Comparison of ENCODE assay signal across 8 mouse cellular contexts in genomic region chr5:115340577-115341313, GRCm38 (mm10). TPM values are rescaled to one million over a fixed set of nuclear protein-coding genes. Genes with fewer than 3 reads are reported as not detected.
DNase-seq lines count a peak whose midpoint lies in the region; ATAC-seq and TF ChIP-seq lines count a peak whose summit lies in the region.

TSS of gene Gatc (minus strand) at chr5:115341178.
TSS of gene Triap1 (plus strand) at chr5:115341225.

- under 1% methylated on average over 62 of the region's 62 CpGs for WGBS in heart, embryonic 12.5 days
- under 1% methylated on average over 62 of the region's 62 CpGs for WGBS in kidney, postnatal 0 days
- WGBS in liver, embryonic 11.5 days: under 1% methylated on average over 62 of the region's 62 CpGs

- H3K27ac ChIP-seq in brown adipose tissue, adult 24 weeks (replicated peaks; ENCODE audit: low read depth, low read length): peak within 1 kb of the TSS; percentile 67
- H3K27ac ChIP-seq in heart, embryonic 12.5 days (ENCODE audit: poor library complexity, severe bottlenecking): peak within 1 kb of the TSS; percentile 49
- H3K27ac ChIP-seq in kidney, postnatal 0 days: peak within 1 kb of the TSS; percentile 77
- H3K27ac ChIP-seq in liver, embryonic 11.5 days (ENCODE audit: low read depth, low read length): peak within 1 kb of the TSS; percentile 87

- H3K4me3 ChIP-seq in brown adipose tissue, adult 24 weeks (ENCODE audit: insufficient read depth, low read depth, low read length): peak within 1 kb of the TSS; percentile 97
- H3K4me3 ChIP-seq in heart, embryonic 12.5 days: peak within 1 kb of the TSS; percentile 65
- H3K4me3 ChIP-seq in kidney, postnatal 0 days (replicated peaks; ENCODE audit: low read depth, low read length): peak within 1 kb of the TSS; percentile 83
- peak within 1 kb of the TSS; percentile 93 for H3K4me3 ChIP-seq in liver, embryonic 11.5 days (ENCODE audit: low read depth, low read length)

- peak; percentile 91 for DNase-seq in CD4-positive helper T cell, adult 2 months (ENCODE audit: low read depth, low spot score)
- peak; percentile 92 for DNase-seq in kidney, postnatal 0 days (ENCODE audit: low spot score)
- peak; percentile 96 for DNase-seq in liver, embryonic 11.5 days (ENCODE audit: low spot score)
- DNase-seq in naive thymus-derived CD4-positive, alpha-beta T cell, adult 2 months (ENCODE audit: low read depth): peak; percentile 91
- DNase-seq in splenic B cell, adult 2 months (ENCODE audit: low read depth, low spot score): peak; percentile 92

- no peaks in the 10 kb centered on the region for H3K9me3 ChIP-seq in heart, embryonic 12.5 days (replicated peaks)
- H3K9me3 ChIP-seq in kidney, postnatal 0 days (replicated peaks; ENCODE audit: low read length): no peaks in the 10 kb centered on the region
- no peaks in the 10 kb centered on the region for H3K9me3 ChIP-seq in liver, embryonic 11.5 days (ENCODE audit: control insufficient read depth, low read length)

- peak within 1 kb of the TSS; percentile 85 for H3K4me2 ChIP-seq in heart, embryonic 12.5 days
- H3K4me2 ChIP-seq in kidney, postnatal 0 days (ENCODE audit: low read length): peak within 1 kb of the TSS; percentile 61
- H3K4me2 ChIP-seq in liver, embryonic 11.5 days: peak within 1 kb of the TSS; percentile 85

- peaks cover 54% of the 10 kb centered on the region for H3K36me3 ChIP-seq in heart, embryonic 12.5 days
- H3K36me3 ChIP-seq in kidney, postnatal 0 days (ENCODE audit: insufficient read depth, low read length): peaks cover 32% of the 10 kb centered on the region; the same call in 1 of the 2 replicates
- peaks cover 25% of the 10 kb centered on the region for H3K36me3 ChIP-seq in liver, embryonic 11.5 days (ENCODE audit: control insufficient read depth, insufficient read depth, low read length)
- peaks cover 13% of the 10 kb centered on the region for H3K36me3 ChIP-seq in splenic B cell, adult 2 months (ENCODE audit: control insufficient read depth, insufficient read depth, low read length, poor library complexity, severe bottlenecking)

- peaks cover 4% of the 10 kb centered on the region; the same call in 1 of the 2 replicates for H3K4me1 ChIP-seq in brown adipose tissue, adult 24 weeks (ENCODE audit: control insufficient read depth, insufficient read depth, insufficient read length, low read length)
- peaks cover 15% of the 10 kb centered on the region for H3K4me1 ChIP-seq in heart, embryonic 12.5 days (replicated peaks)
- H3K4me1 ChIP-seq in kidney, postnatal 0 days (replicated peaks; ENCODE audit: insufficient read depth, low read length): peaks cover 15% of the 10 kb centered on the region; the same call in 1 of the 2 replicates
- H3K4me1 ChIP-seq in liver, embryonic 11.5 days (replicated peaks; ENCODE audit: control insufficient read depth, insufficient read depth, low read length): peaks cover 20% of the 10 kb centered on the region

- TF ChIP-seq CTCF in kidney, postnatal 0 days (IDR thresholded peaks at IDR 0.05; ENCODE audit: low read depth): peak; percentile 25; the same call in 1 of the 2 replicates

- peak; percentile 92 for ATAC-seq in erythroid progenitor cell, adult 5-6 weeks (replicated peaks; ENCODE audit: low FRiP score, poor library complexity, severe bottlenecking)
- ATAC-seq in heart, embryonic 12.5 days (ENCODE audit: insufficient number of reproducible peaks, low FRiP score): peak; percentile 93
- peak; percentile 93 for ATAC-seq in kidney, postnatal 0 days (replicated peaks; ENCODE audit: low FRiP score, low read depth)
- ATAC-seq in liver, embryonic 11.5 days (replicated peaks; ENCODE audit: low FRiP score): peak; percentile 88

- peak within 1 kb of the TSS; percentile 79 for H3K9ac ChIP-seq in heart, embryonic 12.5 days
- H3K9ac ChIP-seq in kidney, postnatal 0 days (ENCODE audit: low read depth, low read length): peak within 1 kb of the TSS; percentile 85
- peak within 1 kb of the TSS; percentile 95 for H3K9ac ChIP-seq in liver, embryonic 11.5 days (ENCODE audit: low read depth, low read length)

- no peaks in the 10 kb centered on the region for H3K27me3 ChIP-seq in heart, embryonic 12.5 days (replicated peaks)
- no peaks in the 10 kb centered on the region for H3K27me3 ChIP-seq in kidney, postnatal 0 days (ENCODE audit: insufficient read depth, low read length)
- no peaks in the 10 kb centered on the region for H3K27me3 ChIP-seq in liver, embryonic 11.5 days (replicated peaks; ENCODE audit: control insufficient read depth, insufficient read depth, low read length)
- no peaks in the 10 kb centered on the region for H3K27me3 ChIP-seq in splenic B cell, adult 2 months (ENCODE audit: control insufficient read depth, insufficient read depth, low read length, poor library complexity, severe bottlenecking)

RNA-seq across cellular contexts. Expression of gene Gatc, which starts in this region (rescaled TPM):
- 35.7 and 45.5 TPM in 2 replicates for polyA plus RNA-seq in brown adipose tissue, adult 24 weeks (2012; ENCODE audit: insufficient read depth, insufficient read length, missing spikeins)
- 25.6 and 32.3 TPM in 2 replicates for total RNA-seq in erythroid progenitor cell, adult 5-6 weeks (2015; ENCODE audit: low replicate concordance)
- total RNA-seq in erythroid progenitor cell, adult 5-6 weeks (2017; ENCODE audit: low replicate concordance): 6.4 and 10.9 TPM in 2 replicates
- 24.2 and 26.1 TPM in 2 replicates for polyA plus RNA-seq in heart, embryonic 12.5 days (2016; fragmentation: Nextera tagmentation; extraction: Ambion mirVana)
- polyA plus RNA-seq in kidney, postnatal 0 days (2015; fragmentation: Nextera tagmentation; extraction: Ambion mirVana): 19.8 and 20.8 TPM in 2 replicates
- polyA plus RNA-seq in liver, embryonic 11.5 days (2014; fragmentation: Nextera tagmentation; extraction: Ambion mirVana): 39.3 and 39.4 TPM in 2 replicates

RNA-seq across cellular contexts. Expression of gene Triap1, which starts in this region (rescaled TPM):
- 33.2 and 38.6 TPM in 2 replicates for polyA plus RNA-seq in brown adipose tissue, adult 24 weeks (2012; ENCODE audit: insufficient read depth, insufficient read length, missing spikeins)
- 19.3 and 19.8 TPM in 2 replicates for total RNA-seq in erythroid progenitor cell, adult 5-6 weeks (2015; ENCODE audit: low replicate concordance)
- total RNA-seq in erythroid progenitor cell, adult 5-6 weeks (2017; ENCODE audit: low replicate concordance): 3.2 and 8.5 TPM in 2 replicates
- polyA plus RNA-seq in heart, embryonic 12.5 days (2016; fragmentation: Nextera tagmentation; extraction: Ambion mirVana): 38.1 and 38.8 TPM in 2 replicates
- polyA plus RNA-seq in kidney, postnatal 0 days (2015; fragmentation: Nextera tagmentation; extraction: Ambion mirVana): 58.7 and 59.0 TPM in 2 replicates
- polyA plus RNA-seq in liver, embryonic 11.5 days (2014; fragmentation: Nextera tagmentation; extraction: Ambion mirVana): 59.0 and 59.6 TPM in 2 replicates

Comparison
In these comparisons a context has a peak if more than half of its experiments do, and no peak if none do; other contexts are left out.
1. Peak in every context shown above with its lines: DNase-seq, ATAC-seq, H3K4me3 ChIP-seq and H3K27ac ChIP-seq.